Mouse (Mus musculus): ENCODE results near the gene Ccnd1. TPM values are rescaled to one million over a fixed set of nuclear protein-coding genes. Genes with fewer than 3 reads are reported as not detected.
A peak's percentile ranks its signal among the peaks of the same experiment; 100 is the strongest.

Gene Ccnd1
- polyA plus RNA-seq, 1 experiment = 0.08 TPM

DNA sequence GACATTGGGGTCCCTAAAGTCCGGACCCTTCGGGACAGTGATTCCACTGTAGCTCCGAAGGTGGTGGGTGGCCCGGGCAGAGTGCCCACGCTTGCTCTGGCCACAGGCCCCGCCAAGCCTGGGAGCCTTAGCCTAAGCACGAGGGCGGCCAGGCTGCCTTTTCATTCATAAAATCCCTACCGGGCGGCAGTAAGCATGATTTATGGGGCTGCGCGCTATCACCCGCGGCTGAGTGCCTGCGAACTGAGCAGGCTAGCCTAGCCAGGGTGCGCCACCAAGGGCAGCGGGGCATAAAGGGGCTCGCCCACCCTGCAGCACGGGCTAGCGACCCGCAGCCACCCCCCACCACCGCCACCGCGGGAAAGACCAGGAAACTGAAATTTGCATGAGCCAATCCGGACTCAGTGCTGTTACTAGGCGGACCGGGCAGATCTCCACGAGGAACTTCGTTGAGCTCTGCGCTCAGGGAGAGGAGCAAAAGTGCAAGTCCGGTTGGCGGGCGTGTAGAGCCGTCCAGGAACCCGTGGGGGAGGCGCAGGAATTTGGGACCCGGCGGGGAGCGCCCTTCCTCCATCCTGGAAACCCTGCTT is 1.6 kb upstream of the Ccnd1 start:
- peaks cover 76% of the 10 kb centered on the region for H3K27me3 ChIP-seq (ENCODE audit: control insufficient read depth)
- H3K4me1 ChIP-seq (ENCODE audit: control insufficient read depth) = peaks cover 5% of the 10 kb centered on the region
- TF ChIP-seq TAL1 (IDR thresholded peaks at IDR 0.05; ENCODE audit: low read length) = no peak
- no peak for TF ChIP-seq GATA1 (IDR thresholded peaks at IDR 0.05; ENCODE audit: low read length)
- H3K9me3 ChIP-seq (ENCODE audit: control insufficient read depth, low read length) = no peaks in the 10 kb centered on the region; the same call in 1 of the 2 replicates
- H3K4me3 ChIP-seq (replicated peaks) = peak overlapping the region; percentile 14
- H3K36me3 ChIP-seq (ENCODE audit: control insufficient read depth) = no peaks in the 10 kb centered on the region; the same call in 1 of the 2 replicates

DNA sequence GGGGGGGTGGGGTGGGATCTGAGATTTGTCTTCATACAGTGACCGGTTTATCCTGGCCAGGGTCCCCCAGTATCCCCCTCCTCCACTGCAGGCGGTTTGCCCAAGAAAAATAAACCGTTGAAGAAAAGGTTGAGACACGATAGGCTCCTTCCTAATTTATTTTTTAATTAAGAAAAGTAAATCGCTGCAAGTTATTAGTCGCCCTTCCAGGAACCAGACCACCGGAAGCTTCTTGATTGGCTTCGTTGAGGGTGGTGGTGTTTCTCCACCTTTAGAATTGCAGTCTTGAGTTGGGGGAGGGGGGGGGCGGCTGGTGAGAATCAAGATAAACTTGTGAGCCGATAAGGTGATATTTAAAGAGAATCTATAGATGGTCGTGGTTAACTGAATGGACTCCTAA is 860 bp upstream of the Ccnd1 start:
- TF ChIP-seq TAL1 (IDR thresholded peaks at IDR 0.05; ENCODE audit: low read length) (no peak), GATA1 (IDR thresholded peaks at IDR 0.05; ENCODE audit: low read length) (no peak)
- Histone ChIP-seq H3K9me3 (ENCODE audit: control insufficient read depth, low read length) (no peaks in the 10 kb centered on the region; the same call in 1 of the 2 replicates), H3K27me3 (ENCODE audit: control insufficient read depth) (peaks cover 76% of the 10 kb centered on the region), H3K4me3 (replicated peaks) (no peak overlapping the region), H3K36me3 (ENCODE audit: control insufficient read depth) (no peaks in the 10 kb centered on the region; the same call in 1 of the 2 replicates), H3K4me1 (ENCODE audit: control insufficient read depth) (peaks cover 5% of the 10 kb centered on the region)

DNA sequence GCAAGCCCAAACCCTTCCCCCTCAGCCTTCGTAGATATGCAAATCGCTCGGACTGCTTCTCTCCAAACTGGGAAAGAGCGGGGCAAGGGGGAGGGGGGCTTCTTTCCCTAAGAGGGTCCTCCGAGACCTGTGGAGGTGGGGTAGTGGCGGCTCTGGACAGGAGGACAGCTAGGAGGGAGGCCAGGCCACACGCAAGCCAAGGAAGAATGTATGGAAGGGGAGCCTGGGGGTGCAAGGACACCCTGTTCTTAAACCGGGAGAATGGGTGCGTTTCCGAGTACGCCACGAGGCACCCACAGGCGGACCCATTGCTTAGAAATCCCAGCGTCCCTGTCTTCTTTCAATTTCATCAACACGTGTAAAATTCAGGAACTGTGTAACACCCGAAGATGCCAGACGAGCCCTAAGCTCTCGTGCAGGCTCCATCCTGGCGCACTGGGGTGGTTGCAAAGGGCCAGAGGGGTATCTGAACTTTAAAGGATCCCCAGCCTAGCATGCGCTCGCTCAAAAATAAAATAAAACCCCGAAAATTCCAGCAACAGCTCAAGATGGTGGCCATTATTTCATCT is 362 bp upstream of the Ccnd1 start:
- no peaks in the 10 kb centered on the region; the same call in 1 of the 2 replicates for H3K36me3 ChIP-seq (ENCODE audit: control insufficient read depth)
- peaks cover 76% of the 10 kb centered on the region for H3K27me3 ChIP-seq (ENCODE audit: control insufficient read depth)
- TF ChIP-seq GATA1 (IDR thresholded peaks at IDR 0.05; ENCODE audit: low read length) = no peak
- no peak for TF ChIP-seq TAL1 (IDR thresholded peaks at IDR 0.05; ENCODE audit: low read length)
- H3K9me3 ChIP-seq (ENCODE audit: control insufficient read depth, low read length) = no peaks in the 10 kb centered on the region; the same call in 1 of the 2 replicates
- no peak overlapping the region for H3K4me3 ChIP-seq (replicated peaks)
- H3K4me1 ChIP-seq (ENCODE audit: control insufficient read depth) = peaks cover 5% of the 10 kb centered on the region

DNA sequence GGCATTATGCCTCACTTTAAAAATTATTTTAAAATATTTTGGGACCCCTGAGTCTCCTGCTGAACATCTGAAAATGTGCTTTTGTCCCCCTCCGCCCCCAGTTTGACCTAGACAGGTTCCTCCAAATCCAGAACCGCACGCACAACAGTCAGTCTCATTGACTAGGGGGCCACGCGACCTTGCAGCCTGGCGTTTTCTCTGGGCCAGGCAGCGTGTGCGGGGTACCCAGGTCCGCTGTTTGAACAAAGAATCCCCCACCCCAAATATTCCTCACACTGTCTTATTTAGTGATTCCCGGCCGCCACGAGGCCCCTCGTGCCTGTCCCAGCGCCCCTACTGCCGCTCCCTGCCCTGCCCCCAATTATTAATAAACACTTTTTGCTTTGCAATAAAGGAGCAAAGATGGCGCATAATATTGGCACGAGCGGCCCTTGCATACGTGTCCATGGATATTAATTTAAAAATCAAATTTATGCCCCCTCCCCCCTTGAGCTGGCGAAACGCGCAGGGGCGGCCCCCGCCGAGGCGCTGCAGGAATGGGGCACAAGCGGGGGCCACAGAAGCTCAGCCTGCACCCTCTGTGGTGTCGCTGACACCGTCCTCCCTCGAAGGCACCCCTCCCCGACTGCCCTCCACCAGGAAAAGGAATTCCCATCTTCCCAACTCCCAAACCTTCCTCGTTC is 923 bp downstream of the Ccnd1 start:
- no peak for TF ChIP-seq GATA1 (IDR thresholded peaks at IDR 0.05; ENCODE audit: low read length)
- TF ChIP-seq TAL1 (IDR thresholded peaks at IDR 0.05; ENCODE audit: low read length) = no peak
- Histone ChIP-seq H3K4me3 (replicated peaks) (peak overlapping the region; percentile 57), H3K27me3 (ENCODE audit: control insufficient read depth) (peaks cover 71% of the 10 kb centered on the region), H3K9me3 (ENCODE audit: control insufficient read depth, low read length) (no peaks in the 10 kb centered on the region; the same call in 1 of the 2 replicates), H3K4me1 (ENCODE audit: control insufficient read depth) (peaks cover 5% of the 10 kb centered on the region), H3K36me3 (ENCODE audit: control insufficient read depth) (peaks cover 2% of the 10 kb centered on the region; the same call in 1 of the 2 replicates)

DNA sequence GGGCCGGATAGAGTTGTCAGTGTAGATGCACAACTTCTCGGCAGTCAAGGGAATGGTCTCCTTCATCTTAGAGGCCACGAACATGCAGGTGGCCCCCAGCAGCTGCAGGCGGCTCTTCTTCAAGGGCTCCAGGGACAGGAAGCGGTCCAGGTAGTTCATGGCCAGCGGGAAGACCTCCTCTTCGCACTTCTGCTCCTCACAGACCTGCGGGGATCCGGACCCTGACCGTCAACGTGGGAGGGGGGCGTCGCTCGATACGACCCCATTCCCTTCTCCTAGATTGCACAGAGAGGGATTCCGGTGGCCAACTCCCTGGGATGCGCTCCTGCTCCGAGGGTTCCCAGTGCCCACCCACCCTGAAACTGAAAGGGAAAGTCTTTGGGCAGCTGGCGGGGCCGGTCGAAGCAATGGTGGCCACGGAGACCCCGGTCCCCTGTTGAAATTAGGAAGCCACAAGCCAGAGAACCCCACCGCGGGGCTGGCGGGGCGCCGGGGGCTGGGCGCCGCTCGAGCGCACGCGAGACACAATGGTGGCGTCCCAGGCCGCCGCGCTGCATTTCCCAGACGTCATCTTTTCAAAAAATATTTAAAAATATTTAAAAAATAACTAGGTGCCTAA is 1.7 kb downstream of the Ccnd1 start:
- TF ChIP-seq GATA1 (IDR thresholded peaks at IDR 0.05; ENCODE audit: low read length) = no peak
- no peak for TF ChIP-seq TAL1 (IDR thresholded peaks at IDR 0.05; ENCODE audit: low read length)
- H3K27me3 ChIP-seq (ENCODE audit: control insufficient read depth) = peaks cover 63% of the 10 kb centered on the region
- H3K9me3 ChIP-seq (ENCODE audit: control insufficient read depth, low read length) = no peaks in the 10 kb centered on the region; the same call in 1 of the 2 replicates
- H3K4me3 ChIP-seq (replicated peaks) = peak overlapping the region; percentile 57
- peaks cover 3% of the 10 kb centered on the region; the same call in 1 of the 2 replicates for H3K36me3 ChIP-seq (ENCODE audit: control insufficient read depth)
- peaks cover 3% of the 10 kb centered on the region for H3K4me1 ChIP-seq (ENCODE audit: control insufficient read depth)

DNA sequence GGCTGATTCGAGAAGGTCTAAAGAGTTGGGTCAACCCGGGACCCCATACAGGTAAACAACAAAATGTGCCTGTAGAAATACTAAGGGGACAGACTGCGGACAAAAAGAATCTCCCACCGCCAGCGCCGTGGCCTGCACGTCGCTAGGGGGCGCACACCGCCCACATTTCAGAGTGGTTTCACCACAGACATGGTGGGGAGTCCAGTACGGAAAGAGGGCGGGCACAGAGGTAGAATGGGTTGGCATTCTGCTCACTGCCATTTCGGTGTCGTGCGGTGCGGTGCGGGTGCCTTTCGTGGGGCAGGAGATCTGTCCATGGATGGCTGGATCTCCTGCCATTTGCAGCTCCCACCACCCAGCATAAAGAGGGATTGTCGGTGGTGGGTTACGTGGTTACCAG is 2.2 kb downstream of the Ccnd1 start:
- H3K4me3 ChIP-seq (replicated peaks) = peak overlapping the region; percentile 46
- no peak for TF ChIP-seq TAL1 (IDR thresholded peaks at IDR 0.05; ENCODE audit: low read length)
- TF ChIP-seq GATA1 (IDR thresholded peaks at IDR 0.05; ENCODE audit: low read length) = no peak

DNA sequence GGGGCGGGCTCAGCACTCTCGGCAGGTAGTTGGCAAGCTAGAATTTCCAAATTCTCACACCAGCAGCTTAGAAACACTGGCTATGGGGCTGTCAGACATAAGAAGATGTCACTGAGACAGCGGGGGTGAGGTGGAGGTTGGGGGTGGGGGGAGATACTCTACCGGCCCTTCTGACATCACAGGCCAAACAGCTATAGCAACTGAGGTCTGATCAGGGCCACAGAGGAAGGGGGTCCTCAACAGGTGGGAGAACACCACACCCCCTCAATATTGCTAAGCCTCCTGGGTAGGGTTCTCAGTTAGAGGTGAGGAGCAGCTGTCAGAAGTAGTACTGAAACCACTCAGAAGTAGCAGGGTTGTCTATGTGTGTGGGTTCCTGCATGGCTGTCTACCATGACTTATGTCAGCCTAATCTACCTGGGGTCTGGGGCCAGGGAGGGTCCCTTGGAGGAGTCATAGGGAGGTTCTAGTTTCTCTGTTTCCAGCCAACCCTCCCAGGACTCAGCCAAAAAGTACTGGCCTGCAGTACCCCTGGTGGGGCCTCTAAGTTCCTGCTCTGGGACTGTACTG is 3.3 kb downstream of the Ccnd1 start:
- no peaks in the 10 kb centered on the region for H3K4me1 ChIP-seq (ENCODE audit: control insufficient read depth)
- TF ChIP-seq TAL1 (IDR thresholded peaks at IDR 0.05; ENCODE audit: low read length) (no peak), GATA1 (IDR thresholded peaks at IDR 0.05; ENCODE audit: low read length) (no peak)
- H3K36me3 ChIP-seq (ENCODE audit: control insufficient read depth) = peaks cover 5% of the 10 kb centered on the region; the same call in 1 of the 2 replicates
- H3K27me3 ChIP-seq (ENCODE audit: control insufficient read depth) = peaks cover 47% of the 10 kb centered on the region
- H3K9me3 ChIP-seq (ENCODE audit: control insufficient read depth, low read length) = no peaks in the 10 kb centered on the region; the same call in 1 of the 2 replicates
- H3K4me3 ChIP-seq (replicated peaks) = no peak overlapping the region

More for the DNA sequence above, 2.2 kb downstream of the Ccnd1 start:
- Histone ChIP-seq H3K9me3 (ENCODE audit: control insufficient read depth, low read length) (no peaks in the 10 kb centered on the region; the same call in 1 of the 2 replicates), H3K36me3 (ENCODE audit: control insufficient read depth) (peaks cover 4% of the 10 kb centered on the region; the same call in 1 of the 2 replicates), H3K27me3 (ENCODE audit: control insufficient read depth) (peaks cover 58% of the 10 kb centered on the region), H3K4me1 (ENCODE audit: control insufficient read depth) (no peaks in the 10 kb centered on the region)

DNA sequence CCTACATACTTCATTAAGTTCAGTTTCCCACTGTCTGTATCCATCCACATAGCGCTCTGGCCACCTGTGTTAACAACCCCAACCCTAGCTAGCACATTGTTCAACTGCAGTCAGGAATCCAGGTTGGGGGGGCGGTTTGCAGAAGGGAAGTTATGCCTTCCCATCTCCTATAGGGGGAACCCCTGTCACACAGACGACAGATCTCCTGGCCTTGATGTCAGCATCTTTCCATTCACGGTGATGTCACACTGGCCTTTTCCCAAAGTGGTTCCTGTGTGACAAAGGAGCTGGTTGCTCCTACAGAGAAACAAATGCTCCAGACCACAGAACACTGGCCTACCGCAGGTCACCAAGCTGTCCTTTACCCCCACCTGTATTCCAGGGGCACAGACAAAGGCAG is 4.2 kb downstream of the Ccnd1 start:
- peaks cover 39% of the 10 kb centered on the region for H3K27me3 ChIP-seq (ENCODE audit: control insufficient read depth)
- H3K4me3 ChIP-seq (replicated peaks) = no peak overlapping the region
- no peaks in the 10 kb centered on the region for H3K9me3 ChIP-seq (ENCODE audit: control insufficient read depth, low read length)
- no peaks in the 10 kb centered on the region for H3K4me1 ChIP-seq (ENCODE audit: control insufficient read depth)
- TF ChIP-seq GATA1 (IDR thresholded peaks at IDR 0.05; ENCODE audit: low read length) (no peak), TAL1 (IDR thresholded peaks at IDR 0.05; ENCODE audit: low read length) (no peak)
- H3K36me3 ChIP-seq (ENCODE audit: control insufficient read depth) = peaks cover 5% of the 10 kb centered on the region; the same call in 1 of the 2 replicates

Data from erythroblast, embryonic 14.5 days (primary cell).